Mouse (Mus musculus): ENCODE measurements around the gene Ing1. TPM values are rescaled to one million over a fixed set of nuclear protein-coding genes. Genes with fewer than 3 reads are reported as not detected.
"Not testable (repeated sequence)": the region's sequence is repeated elsewhere in the genome, so short reads cannot be mapped to it uniquely, and the experiment has no call there.

The Ing1 gene
- polyA plus RNA-seq, 1 experiment from 2014 or later = 29.1 TPM

DNA sequence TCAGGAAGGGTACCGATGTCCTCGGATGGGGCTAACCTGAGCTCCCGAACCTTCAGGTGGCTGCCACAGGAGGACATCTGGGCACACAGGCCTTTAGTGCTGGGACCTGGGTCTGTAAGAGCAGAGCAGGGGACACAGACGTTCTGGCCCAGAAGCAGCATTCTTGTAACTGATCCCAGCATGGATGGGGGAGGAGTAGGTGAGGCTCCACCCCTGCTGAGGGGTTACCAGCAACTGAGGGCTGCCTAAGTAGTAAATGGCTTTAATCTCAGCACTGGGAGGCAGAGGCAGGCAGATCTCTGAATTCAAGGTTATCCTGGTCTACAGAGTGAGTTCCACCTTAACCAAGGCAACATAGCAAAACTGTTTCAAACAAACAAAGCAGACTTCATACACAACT, 12.5 kb upstream of the Ing1 start:
- H3K27me3 ChIP-seq (ENCODE audit: control insufficient read depth, insufficient read depth, low read length) = no peaks in the 10 kb centered on the region
- ATAC-seq (replicated peaks; ENCODE audit: extremely low read depth, insufficient read depth, low FRiP score) = no peak
- no peaks in the 10 kb centered on the region for H3K9me3 ChIP-seq (replicated peaks; ENCODE audit: control insufficient read depth, low read length)
- no peak overlapping the region for H3K4me2 ChIP-seq (ENCODE audit: low read depth, low read length)
- H3K36me3 ChIP-seq (ENCODE audit: control insufficient read depth, insufficient read depth) = peaks cover 25% of the 10 kb centered on the region
- no peak overlapping the region for H3K9ac ChIP-seq (ENCODE audit: low read length)
- no peak overlapping the region for H3K27ac ChIP-seq (ENCODE audit: low read length)
- H3K4me3 ChIP-seq (ENCODE audit: low read length) = no peak overlapping the region
- WGBS = 80% methylated on average over 4 of the region's 4 CpGs
- H3K4me1 ChIP-seq (ENCODE audit: control insufficient read depth, insufficient read depth, low read length) = 0 out of 2 replicates have a peak, but pooled peaks cover 2% of the 10 kb centered on the region

DNA sequence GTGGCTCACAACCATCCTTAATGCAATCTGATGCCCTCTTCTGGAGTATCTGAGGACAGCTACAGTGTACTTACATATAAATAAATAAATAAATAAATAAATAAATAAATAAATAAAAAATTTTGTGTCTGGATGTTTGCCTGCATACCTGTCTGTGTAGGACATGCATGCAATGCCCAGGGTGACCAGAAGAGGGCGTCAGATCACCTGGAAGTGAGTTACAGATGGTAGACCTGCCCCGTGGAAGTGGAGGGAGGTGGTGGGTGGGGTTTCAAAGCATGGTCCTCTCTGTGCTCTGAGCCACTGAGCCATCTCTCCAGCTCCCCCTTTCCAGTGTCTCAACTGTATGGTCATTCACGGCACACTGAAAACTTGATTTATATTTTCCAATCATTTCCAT, 11.0 kb upstream of the Ing1 start:
- Histone ChIP-seq H3K9ac (ENCODE audit: low read length) (no peak overlapping the region), H3K4me1 (ENCODE audit: control insufficient read depth, insufficient read depth, low read length) (peaks cover 2% of the 10 kb centered on the region; the same call in 1 of the 2 replicates), H3K9me3 (replicated peaks; ENCODE audit: control insufficient read depth, low read length) (no peaks in the 10 kb centered on the region), H3K27ac (ENCODE audit: low read length) (no peak overlapping the region), H3K4me2 (ENCODE audit: low read depth, low read length) (no peak overlapping the region), H3K4me3 (ENCODE audit: low read length) (no peak overlapping the region), H3K36me3 (ENCODE audit: control insufficient read depth, insufficient read depth) (peaks cover 22% of the 10 kb centered on the region), H3K27me3 (ENCODE audit: control insufficient read depth, insufficient read depth, low read length) (no peaks in the 10 kb centered on the region)
- WGBS = 50% methylated on average over 3 of the region's 3 CpGs
- no peak for ATAC-seq (replicated peaks; ENCODE audit: extremely low read depth, insufficient read depth, low FRiP score)

DNA sequence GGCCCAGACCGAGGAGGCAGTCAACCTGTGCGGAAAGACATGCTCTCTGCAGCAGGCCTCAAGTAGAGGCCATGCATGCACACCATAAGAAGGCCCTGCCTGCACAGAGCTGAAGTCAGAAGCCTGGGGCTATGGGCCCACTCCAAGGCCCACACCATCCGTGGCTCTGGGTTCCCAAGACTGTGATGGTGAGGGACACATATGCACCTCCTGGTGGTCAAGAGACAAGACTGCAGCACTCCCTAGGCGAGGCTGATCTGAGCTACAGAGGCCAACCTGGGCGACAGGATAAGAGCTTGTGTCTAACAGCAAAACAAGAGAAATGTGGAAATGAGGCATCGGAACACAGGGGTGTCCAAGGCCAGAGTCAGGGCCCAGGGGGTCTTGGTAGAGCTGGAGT, 8.3 kb upstream of the Ing1 start:
- no peak overlapping the region for H3K9ac ChIP-seq (ENCODE audit: low read length)
- no peak overlapping the region for H3K4me2 ChIP-seq (ENCODE audit: low read depth, low read length)
- WGBS = 70% methylated on average over 6 of the region's 6 CpGs
- no peak overlapping the region for H3K4me3 ChIP-seq (ENCODE audit: low read length)
- no peaks in the 10 kb centered on the region for H3K27me3 ChIP-seq (ENCODE audit: control insufficient read depth, insufficient read depth, low read length)
- peaks cover 8% of the 10 kb centered on the region; the same call in 1 of the 2 replicates for H3K4me1 ChIP-seq (ENCODE audit: control insufficient read depth, insufficient read depth, low read length)
- H3K9me3 ChIP-seq (replicated peaks; ENCODE audit: control insufficient read depth, low read length) = no peaks in the 10 kb centered on the region
- ATAC-seq (replicated peaks; ENCODE audit: extremely low read depth, insufficient read depth, low FRiP score) = no peak
- no peak overlapping the region for H3K27ac ChIP-seq (ENCODE audit: low read length)
- peaks cover 9% of the 10 kb centered on the region; the same call in 1 of the 2 replicates for H3K36me3 ChIP-seq (ENCODE audit: control insufficient read depth, insufficient read depth)

DNA sequence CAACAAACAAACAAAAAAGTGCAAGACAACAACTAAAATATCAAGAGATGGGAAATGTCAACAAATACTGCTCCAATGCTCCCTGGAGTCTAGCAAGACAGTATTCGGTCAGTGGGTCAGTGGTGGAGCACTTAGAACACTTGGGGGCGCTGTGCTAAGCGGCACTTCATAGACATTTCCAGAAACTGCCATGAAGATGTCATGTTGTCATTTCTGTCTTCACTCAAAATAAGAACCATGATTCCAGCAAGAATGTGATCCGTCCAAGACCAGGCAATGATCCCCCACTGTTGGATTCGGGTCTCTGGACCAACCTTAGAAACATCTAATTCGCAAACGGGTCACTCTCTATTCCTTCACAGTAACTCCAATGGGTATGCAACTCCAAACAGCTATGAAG, 5.7 kb upstream of the Ing1 start:
- WGBS = 16% methylated on average over 7 of the region's 7 CpGs
- Histone ChIP-seq H3K36me3 (ENCODE audit: control insufficient read depth, insufficient read depth) (no peaks in the 10 kb centered on the region), H3K27ac (ENCODE audit: low read length) (peak overlapping the region; percentile 92), H3K9ac (ENCODE audit: low read length) (no peak overlapping the region; the same call in 1 of the 2 replicates), H3K4me1 (ENCODE audit: control insufficient read depth, insufficient read depth, low read length) (peaks cover 13% of the 10 kb centered on the region), H3K4me2 (ENCODE audit: low read depth, low read length) (peak overlapping the region; percentile 78), H3K4me3 (ENCODE audit: low read length) (peak overlapping the region; percentile 85), H3K9me3 (replicated peaks; ENCODE audit: control insufficient read depth, low read length) (no peaks in the 10 kb centered on the region), H3K27me3 (ENCODE audit: control insufficient read depth, insufficient read depth, low read length) (no peaks in the 10 kb centered on the region)
- no peak for ATAC-seq (replicated peaks; ENCODE audit: extremely low read depth, insufficient read depth, low FRiP score)

DNA sequence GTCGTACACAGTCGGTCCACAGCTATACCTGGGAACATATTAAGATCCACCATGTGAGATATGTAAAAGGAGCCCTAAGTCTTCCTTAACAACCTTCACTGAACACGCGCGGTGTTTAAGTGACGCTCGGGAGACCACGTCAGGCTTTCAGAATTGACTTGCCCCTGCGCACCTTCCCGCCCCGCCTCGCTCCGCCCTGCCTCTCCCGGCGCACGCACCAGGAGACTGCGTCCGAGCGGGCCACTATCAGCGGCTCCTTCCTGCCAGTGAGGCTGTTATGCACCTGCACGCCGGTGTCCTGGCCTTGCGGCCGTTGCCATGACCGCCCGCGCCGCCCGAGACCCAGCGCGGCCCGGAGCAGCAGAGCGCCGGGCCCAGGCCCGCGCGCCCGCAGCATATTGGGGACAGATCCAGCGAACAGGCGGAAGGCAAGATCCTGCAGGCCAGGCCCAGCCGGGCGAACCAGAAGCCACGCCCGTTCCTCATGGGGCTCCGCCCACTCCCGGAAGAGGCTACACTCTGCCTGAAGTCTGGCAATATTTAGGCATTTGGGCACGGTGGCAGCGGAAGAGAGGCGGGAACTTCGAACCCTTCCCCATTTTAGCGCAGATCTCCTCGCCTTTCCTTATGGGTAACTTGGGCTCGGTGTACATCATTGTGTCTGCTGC, 5.0 kb upstream of the Ing1 start, which contains the start of gene Cars2:
Gene Cars2 (minus strand): TSS at position 503 of the 668 bp plus-strand sequence.
- peak within 1 kb of the TSS; percentile 93 for H3K9ac ChIP-seq (ENCODE audit: low read length)
- H3K9me3 ChIP-seq (replicated peaks; ENCODE audit: control insufficient read depth, low read length) = no peaks in the 10 kb centered on the region
- peak within 1 kb of the TSS; percentile 78 for H3K4me2 ChIP-seq (ENCODE audit: low read depth, low read length)
- no peaks in the 10 kb centered on the region for H3K27me3 ChIP-seq (ENCODE audit: control insufficient read depth, insufficient read depth, low read length)
- WGBS = under 1% methylated on average over 53 of the region's 53 CpGs
- peak within 1 kb of the TSS; percentile 92 for H3K27ac ChIP-seq (ENCODE audit: low read length)
- peaks cover 13% of the 10 kb centered on the region for H3K4me1 ChIP-seq (ENCODE audit: control insufficient read depth, insufficient read depth, low read length)
- peak within 1 kb of the TSS; percentile 85 for H3K4me3 ChIP-seq (ENCODE audit: low read length)
- H3K36me3 ChIP-seq (ENCODE audit: control insufficient read depth, insufficient read depth) = no peaks in the 10 kb centered on the region
- peak; percentile 68 for ATAC-seq (replicated peaks; ENCODE audit: extremely low read depth, insufficient read depth, low FRiP score)

DNA sequence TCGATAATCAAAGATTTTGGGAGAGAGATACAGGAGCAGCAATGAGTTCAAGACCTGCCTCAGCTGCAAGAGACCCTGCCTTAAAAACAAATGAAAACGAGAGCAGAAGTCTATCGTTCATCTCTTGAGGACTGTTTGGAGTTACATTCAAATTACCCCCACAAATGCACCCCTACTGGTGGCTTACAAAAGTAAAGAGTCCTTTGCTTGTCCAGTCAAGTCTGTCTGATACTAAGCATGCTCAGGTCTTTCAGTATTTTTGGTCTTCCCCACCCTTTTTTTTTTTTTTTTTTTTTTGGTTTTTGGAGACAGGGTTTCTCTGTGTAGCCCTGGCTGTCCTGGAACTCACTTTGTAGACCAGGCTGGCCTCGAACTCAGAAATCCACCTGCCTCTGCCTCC, 3.9 kb upstream of the Ing1 start:
- H3K36me3 ChIP-seq (ENCODE audit: control insufficient read depth, insufficient read depth); H3K4me2 ChIP-seq (ENCODE audit: low read depth, low read length); H3K27ac ChIP-seq (ENCODE audit: low read length); H3K9me3 ChIP-seq (replicated peaks; ENCODE audit: control insufficient read depth, low read length); H3K4me3 ChIP-seq (ENCODE audit: low read length); H3K27me3 ChIP-seq (ENCODE audit: control insufficient read depth, insufficient read depth, low read length); H3K9ac ChIP-seq (ENCODE audit: low read length); ATAC-seq (replicated peaks; ENCODE audit: extremely low read depth, insufficient read depth, low FRiP score): not testable (repeated sequence)
- peaks cover 13% of the 10 kb centered on the region for H3K4me1 ChIP-seq (ENCODE audit: control insufficient read depth, insufficient read depth, low read length)
- 74% methylated on average over 3 of the region's 4 CpGs for WGBS

DNA sequence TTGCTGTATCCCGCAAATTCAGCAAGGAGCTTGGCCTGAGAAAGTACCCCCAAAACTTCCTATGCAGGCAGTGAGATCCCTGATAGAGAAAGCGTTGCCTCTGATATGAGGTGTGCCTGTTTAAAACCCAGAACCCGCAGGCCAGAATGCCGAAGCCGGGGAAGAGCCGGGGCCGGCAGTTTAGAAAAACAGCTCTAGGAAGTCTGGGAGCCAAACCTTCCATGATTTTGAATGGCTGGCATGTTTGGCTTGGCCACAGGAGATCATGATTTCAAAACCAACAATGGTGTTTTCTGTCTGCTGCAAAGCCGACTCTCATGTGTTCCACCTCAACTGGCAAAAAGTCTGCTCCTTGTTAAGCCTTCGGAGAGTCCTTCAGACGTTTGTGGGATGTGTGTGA, 3.0 kb upstream of the Ing1 start:
- Histone ChIP-seq H3K9me3 (replicated peaks; ENCODE audit: control insufficient read depth, low read length) (no peaks in the 10 kb centered on the region), H3K27me3 (ENCODE audit: control insufficient read depth, insufficient read depth, low read length) (no peaks in the 10 kb centered on the region), H3K4me3 (ENCODE audit: low read length) (no peak overlapping the region), H3K36me3 (ENCODE audit: control insufficient read depth, insufficient read depth) (no peaks in the 10 kb centered on the region), H3K4me1 (ENCODE audit: control insufficient read depth, insufficient read depth, low read length) (peaks cover 13% of the 10 kb centered on the region), H3K27ac (ENCODE audit: low read length) (no peak overlapping the region), H3K9ac (ENCODE audit: low read length) (no peak overlapping the region), H3K4me2 (ENCODE audit: low read depth, low read length) (no peak overlapping the region)
- WGBS = 70% methylated on average over 10 of the region's 10 CpGs
- ATAC-seq (replicated peaks; ENCODE audit: extremely low read depth, insufficient read depth, low FRiP score) = no peak

DNA sequence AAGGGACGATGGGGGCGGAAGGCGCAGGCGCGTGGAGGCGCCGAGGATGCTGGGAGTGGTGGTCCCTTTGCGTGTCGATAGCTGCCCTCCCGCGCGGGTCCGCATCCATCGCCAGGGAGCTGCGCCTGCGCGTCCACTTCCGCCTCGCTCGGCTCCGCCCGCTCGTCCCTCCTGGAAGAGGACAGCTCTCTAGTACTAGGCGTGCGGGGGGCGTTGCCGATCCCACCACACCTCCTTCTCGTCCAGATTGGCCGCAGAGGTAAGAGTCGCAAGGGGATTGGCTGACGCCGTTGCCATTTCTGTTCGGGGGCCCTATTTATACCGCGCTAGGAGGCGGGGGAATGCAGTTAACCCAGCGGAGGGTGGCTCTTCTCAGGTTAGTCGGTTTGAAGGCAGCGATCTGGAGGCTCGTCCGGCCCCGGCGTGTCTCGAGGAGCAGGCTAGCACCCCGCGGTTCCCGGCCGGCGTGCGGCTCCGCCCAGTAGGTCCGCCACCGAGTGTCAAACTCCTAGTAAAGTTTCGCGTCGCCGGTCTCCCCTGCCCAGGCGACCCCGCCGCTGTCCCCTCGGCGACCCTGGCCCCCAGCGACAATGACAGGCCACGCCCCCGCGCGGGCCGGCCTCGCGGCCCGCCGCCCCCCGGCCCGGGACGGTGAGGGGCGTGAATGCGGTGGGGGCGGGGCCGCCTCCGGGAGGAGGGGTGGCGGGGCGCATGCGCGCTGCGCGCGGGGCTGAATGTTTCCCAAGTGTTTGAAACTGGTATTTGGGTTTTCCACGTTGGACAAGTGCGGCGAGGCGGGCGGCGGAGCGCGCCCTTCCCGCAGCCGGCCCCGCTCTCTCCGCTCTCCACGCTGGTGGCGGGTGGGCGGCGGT, 585 bp downstream of the Ing1 start:
- Histone ChIP-seq H3K9ac (ENCODE audit: low read length) (peak overlapping the region; percentile 95), H3K4me3 (ENCODE audit: low read length) (peak overlapping the region; percentile 89), H3K4me1 (ENCODE audit: control insufficient read depth, insufficient read depth, low read length) (peaks cover 18% of the 10 kb centered on the region), H3K9me3 (replicated peaks; ENCODE audit: control insufficient read depth, low read length) (no peaks in the 10 kb centered on the region), H3K4me2 (ENCODE audit: low read depth, low read length) (peak overlapping the region; percentile 79), H3K27me3 (ENCODE audit: control insufficient read depth, insufficient read depth, low read length) (no peaks in the 10 kb centered on the region), H3K27ac (ENCODE audit: low read length) (peak overlapping the region; percentile 100), H3K36me3 (ENCODE audit: control insufficient read depth, insufficient read depth) (no peaks in the 10 kb centered on the region)
- WGBS = under 1% methylated on average over 100 of the region's 103 CpGs
- ATAC-seq (replicated peaks; ENCODE audit: extremely low read depth, insufficient read depth, low FRiP score) = peak; percentile 84

Measured in heart, embryonic 16.5 days (tissue).